Mouse (Mus musculus): ENCODE data around the gene Cct5.

GRCm38 (mm10) chr15:31647225-31647624 lies 45.6 kb upstream of the Cct5 start:
- TF ChIP-seq POLR2A (IDR thresholded peaks at IDR 0.05; ENCODE audit: insufficient read depth, low read depth, low read length), result no peak
- TF ChIP-seq CTCF (IDR thresholded peaks at IDR 0.05; ENCODE audit: insufficient read depth, low read depth, low read length), result no peak

Measured in olfactory bulb, adult 2 months (tissue).